Mouse (Mus musculus) C2C12 (cell line): ENCODE data around the gene Ttc24. TPM values are rescaled to one million over a fixed set of nuclear protein-coding genes. Genes with fewer than 3 reads are reported as not detected.

ENCODE experiments used
- H3K27me3 ChIP-seq: one replicate; pipeline ENCODE4 v1.6.1; 2011; ENCODE audit not compliant: control insufficient read depth, insufficient read depth, insufficient read length
- H3K36me3 ChIP-seq: one replicate; pipeline ENCODE4 v1.6.1; 2011; ENCODE audit not compliant: control insufficient read depth, insufficient read depth
- H3K4me3 ChIP-seq: one replicate; pipeline ENCODE4 v1.5.1; 2011; ENCODE audit warnings: mild to moderate bottlenecking, control low read depth; ENCODE audit not compliant: poor library complexity, insufficient read depth, severe bottlenecking
- H3K79me2 ChIP-seq: one replicate; pipeline ENCODE4 v1.6.1; 2011; ENCODE audit not compliant: control insufficient read depth, insufficient read depth
- H3K79me3 ChIP-seq: one replicate; pipeline ENCODE4 v1.6.1; 2011; ENCODE audit warnings: low read depth, control low read depth
- H3ac ChIP-seq: one replicate; pipeline ENCODE3; 2011; ENCODE audit warnings: low read depth; ENCODE audit not compliant: control insufficient read depth, insufficient read length
- CEBPB ChIP-seq: IDR thresholded peaks from one replicate; pipeline ENCODE4 v1.6.1; 2011; ENCODE audit warnings: low read depth, mild to moderate bottlenecking, control low read depth, moderate library complexity
- CTCF ChIP-seq: IDR thresholded peaks from one replicate; pipeline ENCODE4 v1.5.1; 2011; ENCODE audit not compliant: control insufficient read depth, insufficient read depth, insufficient read length
- FOSL1 ChIP-seq: IDR thresholded peaks from one replicate; pipeline ENCODE4 v1.8.0; 2011; ENCODE audit warnings: mild to moderate bottlenecking, low read length; ENCODE audit not compliant: poor library complexity, insufficient read depth, severe bottlenecking
- MAX ChIP-seq: IDR thresholded peaks from one replicate; pipeline ENCODE4 v1.6.1; 2011; ENCODE audit warnings: mild to moderate bottlenecking, control low read depth
- MYOD1 ChIP-seq: IDR thresholded peaks from one replicate; pipeline ENCODE4 v1.6.1; 2011; ENCODE audit warnings: low read depth; ENCODE audit not compliant: control insufficient read depth, insufficient read length
- MYOG ChIP-seq: IDR thresholded peaks from one replicate; pipeline ENCODE4 v1.6.1; 2011; ENCODE audit not compliant: control insufficient read depth, insufficient read length; ENCODE audit errors: extremely low read depth
- USF1 ChIP-seq: IDR thresholded peaks from one replicate; pipeline ENCODE4 v1.6.1; 2011; ENCODE audit warnings: low read depth, mild to moderate bottlenecking, control low read depth, moderate library complexity
- polyA plus RNA-seq: library from polyadenylated mRNA; unstranded; fragments of >200 nt; fragmentation: generic; extraction: Trizol; gene quantifications from one replicate; pipeline ENCODE4 v1.2.1, GENCODE M21; 2012; ENCODE audit warnings: missing spikeins

Ttc24 gene
- polyA plus RNA-seq, 1 experiment: not detected

DNA sequence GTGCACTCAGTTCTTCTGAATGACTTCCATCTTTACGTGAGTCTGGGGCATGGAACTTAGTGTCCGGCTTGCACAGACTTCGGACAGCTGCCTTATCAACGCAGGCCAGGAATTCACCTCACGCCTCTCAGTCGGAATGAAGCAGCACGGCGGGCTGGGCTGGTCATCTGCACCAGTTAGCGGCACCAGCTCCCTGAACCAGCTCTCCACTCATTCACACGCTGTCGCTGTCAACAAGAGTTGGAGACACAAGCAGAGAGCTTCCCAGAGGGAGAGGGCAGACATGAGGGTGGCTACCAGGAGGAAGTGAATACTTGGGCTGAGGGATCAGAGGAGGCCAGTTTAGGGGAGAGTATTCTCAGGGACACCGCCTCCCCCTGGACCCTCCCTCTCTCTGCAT, 36.3 kb upstream of the Ttc24 start:
- H3K79me3 ChIP-seq: no peaks in the 10 kb centered on the region
- H3K36me3 ChIP-seq: peaks cover 68% of the 10 kb centered on the region
- no peak overlapping the region for H3ac ChIP-seq

DNA sequence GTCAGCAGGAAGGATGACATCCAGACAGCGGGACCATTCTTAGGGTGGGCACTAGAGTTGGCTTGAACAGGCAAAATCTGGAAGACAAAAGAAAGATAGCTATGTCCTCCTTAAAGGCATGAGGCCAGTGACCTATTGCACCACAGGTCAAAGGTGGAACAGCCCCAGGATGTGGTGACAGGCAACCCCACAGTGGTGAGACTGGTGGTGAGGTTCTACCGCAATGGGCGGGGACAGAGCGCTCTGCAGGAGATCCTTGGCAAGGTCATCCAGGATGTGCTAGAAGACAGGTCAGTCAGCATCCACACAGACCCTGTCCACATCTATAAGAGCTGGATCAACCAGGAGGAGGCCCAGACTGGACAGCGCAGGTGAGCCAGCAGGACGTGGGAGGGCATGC, 31.0 kb upstream of the Ttc24 start:
- no peak overlapping the region for H3K4me3 ChIP-seq
- H3ac ChIP-seq: no peak overlapping the region
- H3K27me3 ChIP-seq: no peaks in the 10 kb centered on the region
- H3K36me3 ChIP-seq: peaks cover 76% of the 10 kb centered on the region
- H3K79me3 ChIP-seq: no peaks in the 10 kb centered on the region
- H3K79me2 ChIP-seq: no peaks in the 10 kb centered on the region
- TF ChIP-seq MYOD1 (no peak), MYOG (no peak), FOSL1 (no peak), CTCF (no peak), USF1 (no peak), MAX (no peak)

More for the DNA sequence above, 36.3 kb upstream of the Ttc24 start:
- Histone ChIP-seq H3K27me3 (no peaks in the 10 kb centered on the region), H3K79me2 (no peaks in the 10 kb centered on the region), H3K4me3 (no peak overlapping the region)
- TF ChIP-seq CTCF (no peak), MAX (no peak), CEBPB (no peak), MYOD1 (no peak), MYOG (no peak)

DNA sequence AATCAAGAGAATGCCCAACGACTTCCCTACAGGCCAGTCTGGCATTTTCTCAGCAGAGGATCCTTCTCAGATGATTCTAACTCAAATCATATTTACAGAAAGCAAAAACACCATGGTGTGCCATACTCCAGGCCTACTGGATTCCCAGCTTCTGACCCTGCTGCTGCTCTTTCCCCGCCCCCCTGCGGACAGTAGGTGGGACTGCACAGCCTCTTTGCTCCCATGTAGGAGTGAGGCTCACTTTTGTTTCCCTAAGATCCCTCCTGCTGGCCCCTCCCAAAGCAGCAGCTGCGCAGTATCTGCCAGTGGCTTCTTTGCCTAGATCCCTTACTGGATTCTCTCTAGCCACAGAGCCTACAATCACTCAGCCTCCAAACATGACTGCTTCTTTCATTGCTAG, 28.0 kb upstream of the Ttc24 start:
- Histone ChIP-seq H3K4me3 (no peak overlapping the region), H3K79me2 (no peaks in the 10 kb centered on the region), H3K79me3 (no peaks in the 10 kb centered on the region), H3ac (no peak overlapping the region), H3K27me3 (no peaks in the 10 kb centered on the region), H3K36me3 (peaks cover 79% of the 10 kb centered on the region)
- TF ChIP-seq CEBPB: no peak
- no peak for TF ChIP-seq CTCF
- no peak for TF ChIP-seq USF1
- no peak for TF ChIP-seq FOSL1
- no peak for TF ChIP-seq MYOG
- no peak for TF ChIP-seq MAX
- no peak for TF ChIP-seq MYOD1

DNA sequence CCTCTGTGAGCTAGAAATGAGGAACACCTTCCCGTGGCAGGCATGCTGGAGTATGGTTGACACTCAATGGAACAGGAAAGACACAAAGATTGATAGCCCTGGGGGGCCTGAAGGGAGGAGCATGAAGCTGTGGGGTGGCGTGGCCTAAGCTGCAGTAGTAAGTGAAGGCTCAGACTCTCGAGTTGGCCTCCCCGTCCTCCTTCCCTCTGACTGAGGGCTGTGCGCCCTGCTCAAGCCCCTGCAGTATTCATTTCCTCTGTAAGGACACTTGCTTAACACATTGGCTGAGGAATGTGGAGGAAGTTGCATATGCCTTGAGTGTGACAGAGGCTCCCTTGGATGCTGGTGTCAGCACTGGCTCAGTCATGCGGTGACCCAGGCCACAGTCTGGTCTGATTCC, 24.5 kb upstream of the Ttc24 start:
- peaks cover 74% of the 10 kb centered on the region for H3K36me3 ChIP-seq
- H3ac ChIP-seq: no peak overlapping the region
- no peaks in the 10 kb centered on the region for H3K79me2 ChIP-seq
- no peaks in the 10 kb centered on the region for H3K79me3 ChIP-seq
- no peak overlapping the region for H3K4me3 ChIP-seq
- TF ChIP-seq CEBPB (no peak), CTCF (no peak)
- H3K27me3 ChIP-seq: no peaks in the 10 kb centered on the region

DNA sequence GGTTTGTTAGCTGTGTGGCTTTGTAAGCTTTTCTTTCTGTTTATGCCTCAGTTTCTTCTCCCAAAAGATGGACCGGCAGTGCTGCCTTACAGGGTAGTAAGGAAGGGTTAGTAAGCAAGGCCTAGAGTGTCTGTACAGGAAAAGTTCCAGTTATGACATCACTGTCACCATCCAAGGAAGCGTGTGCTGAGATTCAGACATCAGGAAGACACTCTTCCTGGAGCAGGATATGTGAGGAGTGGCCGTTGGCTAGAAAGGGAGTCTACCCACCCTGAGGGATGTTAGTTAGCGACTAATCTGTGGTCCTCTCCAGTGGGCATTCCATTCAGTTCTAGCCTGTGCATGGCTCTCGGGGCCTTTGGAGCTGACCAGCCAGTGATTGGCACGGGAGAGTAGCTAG, 24.1 kb upstream of the Ttc24 start:
- TF ChIP-seq MYOG: no peak
- H3K79me2 ChIP-seq: no peaks in the 10 kb centered on the region
- no peaks in the 10 kb centered on the region for H3K27me3 ChIP-seq
- no peak overlapping the region for H3ac ChIP-seq
- H3K4me3 ChIP-seq: no peak overlapping the region
- peaks cover 73% of the 10 kb centered on the region for H3K36me3 ChIP-seq
- H3K79me3 ChIP-seq: no peaks in the 10 kb centered on the region

DNA sequence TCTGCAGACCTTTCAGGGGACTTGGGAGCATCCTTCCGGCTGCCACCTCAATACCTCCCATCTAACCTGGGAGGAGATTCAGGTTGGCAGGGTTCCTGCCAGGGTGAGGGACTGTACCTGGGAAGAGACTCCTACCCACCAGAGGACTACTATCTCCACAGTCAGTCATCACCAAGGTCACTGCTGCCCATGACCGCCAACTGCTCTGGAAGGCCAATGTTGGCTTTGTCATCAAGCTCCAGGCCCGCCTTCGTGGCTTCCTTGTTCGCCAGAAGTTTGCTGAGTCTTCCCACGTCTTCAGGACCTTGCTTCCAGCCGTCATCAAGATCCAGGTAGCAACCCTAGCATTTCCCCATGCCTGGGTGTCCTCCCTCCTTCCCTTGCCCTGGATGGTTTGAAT, 23.6 kb upstream of the Ttc24 start:
- no peaks in the 10 kb centered on the region for H3K27me3 ChIP-seq
- H3K36me3 ChIP-seq: peaks cover 76% of the 10 kb centered on the region
- no peak overlapping the region for H3K4me3 ChIP-seq
- H3K79me3 ChIP-seq: no peaks in the 10 kb centered on the region
- TF ChIP-seq USF1: no peak
- no peak for TF ChIP-seq CTCF
- TF ChIP-seq MYOG: no peak
- TF ChIP-seq CEBPB: no peak
- TF ChIP-seq MAX: no peak
- TF ChIP-seq FOSL1: no peak
- no peak for TF ChIP-seq MYOD1
- H3K79me2 ChIP-seq: no peaks in the 10 kb centered on the region
- H3ac ChIP-seq: no peak overlapping the region
